Mouse (Mus musculus) granulocyte monocyte progenitor cell, adult 5-6 weeks (primary cell): ENCODE measurements around the gene Taf5. TPM values are rescaled to one million over a fixed set of nuclear protein-coding genes. Genes with fewer than 3 reads are reported as not detected.

ENCODE experiments used
- ATAC-seq: replicated peaks from 2 replicates; pipeline ENCODE4 v1.8.0; 2016; ENCODE audit warnings: mild to moderate bottlenecking, moderate TSS enrichment, inconsistent platforms; ENCODE audit not compliant: poor library complexity, severe bottlenecking
- total RNA-seq, 2 experiments: library from RNA; stranded (forward) in 1 of 2; stranded (reverse) in 1 of 2; fragments of 200-712, 200-1000 nt in 1 of 2; fragments of >200 nt in 1 of 2; fragmentation: Nextera tagmentation in 1 of 2; gene quantifications; 2 replicates each; pipeline ENCODE4 v1.2.3; 2014 to 2017

Taf5 gene
- total RNA-seq, 2 experiments from 2014 or later, result 9.9 to 27.4 TPM

- no peak for ATAC-seq
Measured at GRCm38 (mm10) chr19:47053471-47053870, 14.1 kb upstream of the Taf5 start.

GRCm38 (mm10) chr19:47057684-47058083 is 9.9 kb upstream of the Taf5 start:
- ATAC-seq, result no peak

DNA sequence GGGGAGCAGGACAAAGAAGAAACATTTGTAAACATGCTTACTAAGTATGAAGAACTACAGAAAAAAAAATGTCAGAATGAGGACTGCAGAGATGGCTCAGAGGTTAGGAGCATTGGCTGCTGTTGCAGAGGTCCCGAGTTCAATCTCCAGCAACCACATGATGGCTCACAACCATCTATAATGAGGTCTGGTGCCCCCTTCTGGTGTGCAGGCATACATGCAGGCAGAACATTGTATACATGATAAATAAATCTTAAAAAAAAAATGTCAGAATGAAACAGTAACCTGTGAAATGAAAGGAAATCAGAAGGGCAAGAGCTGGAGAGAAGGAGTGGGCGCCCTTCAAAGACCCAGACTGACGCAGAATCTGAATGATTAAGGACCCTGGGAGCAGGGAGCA is 1.7 kb upstream of the Taf5 start:
- no peak for ATAC-seq

DNA sequence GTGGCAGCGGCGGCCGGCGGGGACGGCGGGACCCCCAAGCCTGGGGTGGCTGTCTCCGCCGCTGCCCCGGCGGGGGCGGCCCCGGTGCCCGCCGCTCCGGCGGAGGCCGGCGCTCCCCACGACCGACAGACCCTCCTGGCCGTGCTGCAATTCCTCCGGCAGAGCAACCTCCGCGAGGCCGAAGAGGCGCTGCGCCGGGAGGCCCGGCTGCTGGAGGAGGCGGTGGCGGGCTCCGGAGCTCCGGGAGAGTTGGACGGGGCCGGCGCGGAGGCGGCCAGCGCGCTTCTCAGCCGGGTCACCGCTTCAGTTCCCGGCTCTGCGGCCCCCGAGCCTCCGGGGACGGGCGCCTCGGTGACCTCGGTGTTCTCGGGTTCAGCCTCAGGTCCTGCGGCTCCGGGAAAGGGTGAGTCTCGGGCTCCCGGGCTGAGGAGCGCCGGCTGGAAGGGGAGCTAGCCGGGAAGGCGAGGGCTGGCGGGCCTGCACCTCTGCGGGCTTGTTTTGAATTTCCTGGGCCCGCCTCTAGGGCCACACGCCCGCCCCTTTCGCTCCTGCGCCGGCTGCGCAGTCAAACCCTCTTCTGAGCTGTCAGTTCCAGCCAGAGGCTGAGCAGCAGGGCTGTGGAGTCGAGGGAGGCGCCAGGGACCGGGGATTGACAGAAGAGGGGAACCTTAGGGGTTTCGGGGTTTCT is 522 bp downstream of the Taf5 start:
- peak; percentile 88 for ATAC-seq

GRCm38 (mm10) chr19:47088226-47088625 is 20.7 kb downstream of the Taf5 start:
- no peak for ATAC-seq

GRCm38 (mm10) chr19:47089718-47090525 is 22.4 kb downstream of the Taf5 start:
- ATAC-seq, result peak; percentile 54

- peak; percentile 98 for ATAC-seq
Measured at GRCm38 (mm10) chr19:47090550-47091156, 23.1 kb downstream of the Taf5 start, which contains the start of the genes Usmg5 and Pdcd11. TSS of gene Usmg5 (minus strand) at chr19:47090647. TSS of gene Pdcd11 (plus strand) at chr19:47090768.

DNA sequence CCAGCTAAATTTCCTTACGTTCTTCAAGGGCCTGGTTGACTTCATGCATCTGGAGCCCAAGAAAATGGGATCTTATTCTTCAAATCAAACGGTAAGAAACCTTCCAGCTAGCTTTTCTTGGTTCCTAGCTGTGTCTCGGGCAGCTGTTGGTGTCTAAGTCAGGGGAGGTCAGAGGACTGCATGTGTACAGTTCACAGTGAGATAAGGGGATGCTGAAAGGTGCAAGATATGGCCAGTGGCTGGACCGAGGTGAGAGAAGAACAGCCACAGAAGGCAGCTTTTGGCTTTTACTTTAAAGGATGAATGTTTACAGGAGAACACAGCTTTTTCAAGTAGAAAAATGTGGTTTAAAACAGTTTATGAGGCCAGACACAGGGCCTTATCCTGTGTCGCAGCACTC is 33.5 kb downstream of the Taf5 start:
- no peak for ATAC-seq

- ATAC-seq, result no peak
Measured at GRCm38 (mm10) chr19:47104641-47105271, 37.2 kb downstream of the Taf5 start.

DNA sequence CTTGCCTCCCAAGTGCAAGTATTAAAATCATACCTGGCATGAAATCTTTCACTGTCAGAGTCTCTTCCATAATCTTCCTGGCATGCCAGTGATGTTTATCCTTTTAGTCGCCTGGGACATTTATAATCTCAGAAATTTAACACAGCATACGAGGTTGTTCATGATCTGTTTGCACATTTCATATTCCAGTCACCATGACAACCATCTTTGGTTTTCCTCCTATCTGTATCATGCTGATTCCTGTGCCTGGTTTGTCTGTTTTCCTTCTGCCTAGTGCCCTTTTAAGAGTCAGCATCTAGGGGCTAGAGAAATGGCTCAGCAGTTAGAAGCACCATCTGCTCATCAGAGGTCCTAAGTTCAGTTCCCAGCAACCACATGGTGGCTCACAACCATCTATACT is 51.1 kb downstream of the Taf5 start:
- no peak for ATAC-seq

DNA sequence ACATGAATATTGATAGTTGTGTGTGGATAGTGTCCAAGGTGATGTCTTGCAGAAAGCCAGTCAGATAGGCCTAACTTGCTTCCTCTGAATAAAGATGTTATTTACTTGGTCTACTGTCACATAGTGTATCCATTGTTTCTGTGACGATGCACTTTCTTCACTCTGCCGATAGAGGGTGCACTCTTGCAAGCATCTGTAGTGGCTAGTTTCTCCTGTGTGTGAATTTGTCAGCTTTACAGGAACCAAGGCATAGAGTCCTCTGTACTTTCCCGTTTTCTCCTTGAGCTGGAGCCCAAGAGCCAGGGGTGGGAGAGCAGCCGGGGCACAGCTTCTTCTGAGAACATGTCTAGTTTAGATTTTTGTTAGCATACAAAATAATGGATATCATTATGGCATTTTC is 53.5 kb downstream of the Taf5 start:
- ATAC-seq, result peak; percentile 63

- peak; percentile 61; the same call in 1 of the 2 replicates for ATAC-seq
Measured at GRCm38 (mm10) chr19:47122802-47123201, 55.3 kb downstream of the Taf5 start.

GRCm38 (mm10) chr19:47128164-47128563 is 60.6 kb downstream of the Taf5 start:
- ATAC-seq, result no peak

DNA sequence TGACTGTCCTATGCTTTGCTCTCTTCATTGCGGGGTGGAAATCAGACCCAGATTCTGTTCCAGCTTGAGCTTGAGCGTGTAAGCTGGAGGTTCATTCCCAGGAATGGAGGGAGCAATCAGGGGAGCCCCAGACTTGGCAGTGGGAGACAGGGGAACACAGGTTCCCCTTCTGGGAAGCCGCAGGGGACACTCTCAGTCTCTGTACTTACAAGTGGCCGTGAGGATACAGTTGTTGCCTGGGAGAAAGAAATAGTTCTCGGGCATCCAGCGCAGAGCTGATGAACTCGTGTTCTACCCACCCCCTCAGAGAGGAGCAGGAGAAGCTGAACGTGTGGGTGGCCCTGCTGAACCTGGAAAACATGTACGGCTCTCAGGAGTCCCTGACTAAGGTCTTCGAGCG is 61.3 kb downstream of the Taf5 start:
- ATAC-seq, result no peak

GRCm38 (mm10) chr19:47130551-47131125 is 63.1 kb downstream of the Taf5 start:
- no peak for ATAC-seq

Other genes with a start within 250 kb of the Taf5 start
- gene Ina, start 53.0 kb upstream of the Taf5 start, total RNA-seq (2014; fragmentation: Nextera tagmentation), result not detected in 2 replicates
- not detected in 2 replicates for gene Ina, start 53.0 kb upstream of the Taf5 start, total RNA-seq (2017)
- gene Nt5c2, start 52.6 kb upstream of the Taf5 start, total RNA-seq (2014; fragmentation: Nextera tagmentation), result 62.3 and 65.3 TPM in 2 replicates
- gene Nt5c2, start 52.6 kb upstream of the Taf5 start, total RNA-seq (2017), result 67.6 and 84.5 TPM in 2 replicates
- 21.3 and 24.9 TPM in 2 replicates for gene Pcgf6, start 16.8 kb upstream of the Taf5 start, total RNA-seq (2014; fragmentation: Nextera tagmentation)
- gene Pcgf6, start 16.8 kb upstream of the Taf5 start, total RNA-seq (2017), result 10.0 and 11.3 TPM in 2 replicates
- 747 and 798 TPM in 2 replicates for gene Usmg5, start 22.9 kb downstream of the Taf5 start, total RNA-seq (2014; fragmentation: Nextera tagmentation)
- 493 and 868 TPM in 2 replicates for gene Usmg5, start 22.9 kb downstream of the Taf5 start, total RNA-seq (2017)
- gene Pdcd11, start 23.0 kb downstream of the Taf5 start, total RNA-seq (2014; fragmentation: Nextera tagmentation), result 21.6 and 24.7 TPM in 2 replicates
- 23.8 and 29.3 TPM in 2 replicates for gene Pdcd11, start 23.0 kb downstream of the Taf5 start, total RNA-seq (2017)
- gene Calhm2, start 70.5 kb downstream of the Taf5 start, total RNA-seq (2014; fragmentation: Nextera tagmentation), result 6.6 and 18.6 TPM in 2 replicates
- gene Calhm2, start 70.5 kb downstream of the Taf5 start, total RNA-seq (2017), result 6.0 and 10.2 TPM in 2 replicates
- not detected in 2 replicates for gene Calhm1, start 76.5 kb downstream of the Taf5 start, total RNA-seq (2014; fragmentation: Nextera tagmentation)
- gene Calhm1, start 76.5 kb downstream of the Taf5 start, total RNA-seq (2017), result not detected in 2 replicates
- not detected in 2 replicates for gene Calhm3, start 90.0 kb downstream of the Taf5 start, total RNA-seq (2014; fragmentation: Nextera tagmentation)
- not detected in 2 replicates for gene Calhm3, start 90.0 kb downstream of the Taf5 start, total RNA-seq (2017)
- gene Neurl1a, start 111.1 kb downstream of the Taf5 start, total RNA-seq (2014; fragmentation: Nextera tagmentation), result not detected in 2 replicates
- gene Neurl1a, start 111.1 kb downstream of the Taf5 start, total RNA-seq (2017), result 0.04 TPM in 1 of 2 replicates, not detected in the other